Mouse (Mus musculus) sigmoid colon, adult 10 weeks (tissue): ENCODE results near the gene Mup2. TPM values are rescaled to one million over a fixed set of nuclear protein-coding genes. Genes with fewer than 3 reads are reported as not detected.

Experiments used
- polyA plus RNA-seq: library from polyadenylated mRNA; stranded (reverse); fragments of 350-450 nt; fragmentation: Illumina TruSeq; extraction: RNeasy Lipid Tissue Mini Kit (QIAGEN cat#74804); gene quantifications from one replicate; pipeline ENCODE4 v1.2.3, GENCODE M21; 2014; ENCODE audit warnings: low read depth, low replicate concordance

Gene Mup2
- polyA plus RNA-seq, result not detected

GRCm38 (mm10) chr4:60154189-60154588, at the start of gene Mup2:
Gene Mup2, minus strand, starts transcription at chr4:60154289.

Other genes with a start within 250 kb of the Mup2 start
- not detected for gene Slc46a2, start 239.2 kb downstream of the Mup2 start, polyA plus RNA-seq
- gene Mup4, start 193.6 kb downstream of the Mup2 start, polyA plus RNA-seq, result not detected
- not detected for gene Mup6, start 190.0 kb downstream of the Mup2 start, polyA plus RNA-seq
- gene Mup7, start 83.8 kb downstream of the Mup2 start, polyA plus RNA-seq, result not detected
- gene Mup8, start 68.3 kb upstream of the Mup2 start, polyA plus RNA-seq, result not detected